Mouse (Mus musculus) ES-E14 (cell line): ENCODE measurements at regions not wholly inside any gene's neighbourhood (a gene's known extent, or its start where the extent isn't known, plus 50 kb on each side); places are given as distances from the start of the nearest gene placed in this dataset.

Source experiments
- CHD2 ChIP-seq: IDR thresholded peaks from 2 replicates; pipeline ENCODE4 v1.6.1; 2014; ENCODE audit warnings: mild to moderate bottlenecking, low read depth, low read length, inconsistent platforms
- ZC3H11A ChIP-seq: IDR thresholded peaks from 2 replicates; pipeline ENCODE4 v1.6.1; 2012; ENCODE audit warnings: low read depth, mild to moderate bottlenecking, inconsistent platforms, low read length, borderline replicate concordance
- ZNF384 ChIP-seq: IDR thresholded peaks from 2 replicates; pipeline ENCODE4 v1.6.1; 2012; ENCODE audit warnings: low read depth, low read length, inconsistent platforms

DNA sequence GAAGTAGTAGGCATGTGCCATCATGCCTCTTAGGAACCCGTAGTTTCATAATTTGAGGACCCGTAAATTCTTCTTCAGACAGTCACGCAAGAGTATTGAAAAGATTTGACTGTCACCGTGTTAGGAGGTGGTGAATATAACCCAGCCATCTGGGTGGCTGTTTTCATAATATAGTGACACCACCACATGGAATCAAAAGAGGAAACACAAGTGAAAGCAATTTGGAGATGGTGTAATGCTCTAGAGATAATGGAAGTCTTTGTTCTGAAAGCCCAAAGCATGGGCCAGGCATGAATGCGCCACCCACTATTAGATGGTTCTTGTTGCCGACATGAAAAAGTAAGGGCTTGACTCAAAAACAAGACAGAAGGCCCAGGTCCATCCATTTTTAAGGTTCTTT is 86.9 kb downstream of the Cldn1 start:
- TF ChIP-seq ZNF384 (no peak), CHD2 (no peak), ZC3H11A (no peak)
